Mouse (Mus musculus): ENCODE data around the gene Ddx39.

DNA sequence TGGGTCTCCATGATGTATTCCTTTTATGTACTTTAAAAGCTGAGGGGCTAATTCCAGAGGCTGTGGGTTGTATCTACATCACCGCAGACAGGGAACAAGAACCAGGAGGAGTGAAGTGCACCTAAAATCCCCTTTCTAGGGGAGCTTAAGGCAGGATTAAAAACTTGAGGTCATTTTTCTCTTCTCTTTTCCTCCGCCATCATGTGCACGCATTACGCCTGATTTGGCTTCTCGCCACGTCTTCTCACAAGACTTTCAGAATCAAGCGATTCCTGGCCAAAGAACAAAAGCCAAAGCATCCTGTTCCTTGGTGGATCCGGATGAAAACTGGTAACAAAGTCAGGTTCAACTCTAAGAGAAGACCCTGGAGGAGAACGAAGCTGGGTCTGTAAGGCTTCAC is 34.3 kb downstream of the Ddx39 start:
- no peak for TF ChIP-seq POLR2A (IDR thresholded peaks at IDR 0.05; ENCODE audit: borderline replicate concordance, extremely low read depth, low read depth, low read length)
- TF ChIP-seq CTCF (IDR thresholded peaks at IDR 0.05; ENCODE audit: insufficient read depth, low read length): no peak

All from lung, adult 2 months (tissue).